20 mouse cellular contexts compared by ENCODE assay signal in genomic region chr12:31248681-31249080, GRCm38 (mm10). TPM values are rescaled to one million over a fixed set of nuclear protein-coding genes. Genes with fewer than 3 reads are reported as not detected.
"Had no signal": no experiment of that assay in that cellular context is flagged by ENCODE, and none has a peak within 500 bp of the region (broad histone marks: within the 10 kb centered on the region; RNA-seq: fewer than 3 reads in every experiment).

No protein-coding gene starts in this region.

- H3K4me1 ChIP-seq: limb, embryonic 13.5 days; neural tube, embryonic 15.5 days had no signal

- H3K27ac ChIP-seq: limb, embryonic 13.5 days; liver, embryonic 14.5 days; midbrain, embryonic 10.5 days; neural tube, embryonic 15.5 days had no signal

- DNase-seq: left cerebral cortex, postnatal 4 days; lung, adult 18-20 months; lung, postnatal 10 days; lung, postnatal 4 days; midbrain, embryonic 14.5 days; right cerebral cortex, adult 18-20 months; right cerebral cortex, postnatal 25 days; thymus, adult 2 months; thymus, postnatal 25 days had no signal

- H3K4me3 ChIP-seq: limb, embryonic 13.5 days; midbrain, embryonic 10.5 days; myocyte; neural tube, embryonic 15.5 days had no signal

- H3K4me2 ChIP-seq: limb, embryonic 13.5 days; neural tube, embryonic 15.5 days had no signal

- H3K9me3 ChIP-seq: limb, embryonic 13.5 days; midbrain, embryonic 10.5 days; neural tube, embryonic 15.5 days had no signal

- H3K36me3 ChIP-seq: limb, embryonic 13.5 days; midbrain, embryonic 10.5 days; neural tube, embryonic 15.5 days had no signal

- H3K27me3 ChIP-seq: limb, embryonic 13.5 days; neural tube, embryonic 15.5 days had no signal

- H3K9ac ChIP-seq: limb, embryonic 13.5 days; liver, embryonic 14.5 days; neural tube, embryonic 15.5 days had no signal

RNA-seq across cellular contexts. Expression of gene Gm6993, which starts 8.1 kb away (rescaled TPM):
- polyA plus RNA-seq: large intestine, adult 2 months; limb, embryonic 13.5 days; liver, adult 2 months; liver, embryonic 14.5 days; midbrain, embryonic 10.5 days; midbrain, embryonic 14.5 days; myocyte; neural tube, embryonic 11.5 days; neural tube, embryonic 15.5 days; small intestine, adult 2 months; testis, adult 2 months; thymus, adult 2 months; urinary bladder, adult 2 months had no signal
